Mouse (Mus musculus) ES-Bruce4 (cell line): ENCODE measurements around the gene Ppip5k2. TPM values are rescaled to one million over a fixed set of nuclear protein-coding genes. Genes with fewer than 3 reads are reported as not detected.

Experiments
- H3K27ac ChIP-seq: 2 replicates; pipeline ENCODE4 v1.5.1; 2012; ENCODE audit warnings: low read length, inconsistent platforms; ENCODE audit not compliant: insufficient read depth
- H3K27me3 ChIP-seq: 2 replicates; pipeline ENCODE4 v1.6.1; 2012; ENCODE audit warnings: mild to moderate bottlenecking, low read length, inconsistent platforms; ENCODE audit not compliant: control insufficient read depth, poor library complexity, insufficient read depth, severe bottlenecking
- H3K36me3 ChIP-seq: 2 replicates; pipeline ENCODE4 v1.6.1; 2012; ENCODE audit warnings: inconsistent platforms, mild to moderate bottlenecking, low read length, moderate library complexity; ENCODE audit not compliant: control insufficient read depth, poor library complexity, insufficient read depth, severe bottlenecking
- H3K4me1 ChIP-seq: one replicate; pipeline ENCODE4 v1.8.1; 2011; ENCODE audit warnings: low read length; ENCODE audit not compliant: control insufficient read depth, insufficient read depth
- H3K4me3 ChIP-seq: 2 replicates; pipeline ENCODE4 v1.5.1; 2011; ENCODE audit warnings: low read depth, mild to moderate bottlenecking, low read length
- H3K9ac ChIP-seq: 2 replicates; pipeline ENCODE4 v1.6.1; 2012; ENCODE audit warnings: low read depth, mild to moderate bottlenecking, inconsistent platforms; ENCODE audit not compliant: poor library complexity, severe bottlenecking
- H3K9me3 ChIP-seq: replicated peaks from 2 replicates; pipeline ENCODE4 v1.6.1; 2012; ENCODE audit warnings: mild to moderate bottlenecking, low read length, inconsistent platforms; ENCODE audit not compliant: control insufficient read depth, poor library complexity, insufficient read depth, severe bottlenecking
- CTCF ChIP-seq: IDR thresholded peaks from one replicate; pipeline ENCODE4 v1.8.1; 2011; ENCODE audit warnings: low read depth, low read length
- EP300 ChIP-seq: IDR thresholded peaks from 2 replicates; pipeline ENCODE4 v1.6.1; 2011; ENCODE audit warnings: low read depth, low read length; ENCODE audit not compliant: insufficient read depth
- POLR2A ChIP-seq: IDR thresholded peaks from one replicate; pipeline ENCODE4 v1.8.1; 2011; ENCODE audit warnings: low read length; ENCODE audit not compliant: insufficient read depth
- polyA plus RNA-seq: library from polyadenylated mRNA; stranded (reverse); fragments of >200 nt; gene quantifications from 2 replicates; pipeline ENCODE4 v1.2.4, GENCODE M21; 2011; ENCODE audit warnings: low read depth; ENCODE audit not compliant: missing spikeins, insufficient read depth, insufficient read length

Gene Ppip5k2
- polyA plus RNA-seq, 1 experiment, result 48.5 TPM

- Histone ChIP-seq H3K4me1 (no peaks in the 10 kb centered on the region), H3K27ac (no peak overlapping the region), H3K27me3 (no peaks in the 10 kb centered on the region), H3K9me3 (no peaks in the 10 kb centered on the region), H3K4me3 (no peak overlapping the region), H3K36me3 (peaks cover 13% of the 10 kb centered on the region), H3K9ac (no peak overlapping the region)
- TF ChIP-seq EP300, result no peak
- no peak for TF ChIP-seq POLR2A
- TF ChIP-seq CTCF, result peak; percentile 38
These were observed 43.5 kb downstream of the Ppip5k2 start for GRCm38 (mm10) chr1:97726730-97727129.

GRCm38 (mm10) chr1:97718440-97718839 is 51.8 kb downstream of the Ppip5k2 start:
- TF ChIP-seq POLR2A (no peak), EP300 (no peak), CTCF (no peak)
- peaks cover 21% of the 10 kb centered on the region for H3K36me3 ChIP-seq
- H3K4me3 ChIP-seq, result no peak overlapping the region

GRCm38 (mm10) chr1:97714334-97714868 is 55.8 kb downstream of the Ppip5k2 start:
- Histone ChIP-seq H3K27me3 (no peaks in the 10 kb centered on the region), H3K4me1 (no peaks in the 10 kb centered on the region), H3K36me3 (peaks cover 16% of the 10 kb centered on the region), H3K9ac (no peak overlapping the region), H3K4me3 (no peak overlapping the region), H3K9me3 (no peaks in the 10 kb centered on the region), H3K27ac (no peak overlapping the region)
- no peak for TF ChIP-seq POLR2A
- no peak for TF ChIP-seq EP300
- no peak for TF ChIP-seq CTCF

More at GRCm38 (mm10) chr1:97718440-97718839, 51.8 kb downstream of the Ppip5k2 start:
- H3K4me1 ChIP-seq, result no peaks in the 10 kb centered on the region
- H3K9me3 ChIP-seq, result no peaks in the 10 kb centered on the region
- H3K27ac ChIP-seq, result no peak overlapping the region
- H3K27me3 ChIP-seq, result no peaks in the 10 kb centered on the region
- H3K9ac ChIP-seq, result no peak overlapping the region

- TF ChIP-seq POLR2A (no peak), CTCF (no peak), EP300 (no peak)
- Histone ChIP-seq H3K36me3 (peaks cover 18% of the 10 kb centered on the region), H3K27ac (no peak overlapping the region), H3K27me3 (no peaks in the 10 kb centered on the region), H3K9me3 (no peaks in the 10 kb centered on the region), H3K9ac (no peak overlapping the region), H3K4me3 (no peak overlapping the region), H3K4me1 (no peaks in the 10 kb centered on the region)
These were observed 59.7 kb downstream of the Ppip5k2 start for GRCm38 (mm10) chr1:97710520-97710919.

GRCm38 (mm10) chr1:97705389-97705788 is 64.8 kb downstream of the Ppip5k2 start:
- peaks cover 9% of the 10 kb centered on the region for H3K36me3 ChIP-seq
- H3K9ac ChIP-seq, result no peak overlapping the region
- H3K9me3 ChIP-seq, result no peaks in the 10 kb centered on the region
- no peaks in the 10 kb centered on the region for H3K4me1 ChIP-seq
- no peak overlapping the region for H3K27ac ChIP-seq
- TF ChIP-seq POLR2A, result no peak
- no peaks in the 10 kb centered on the region for H3K27me3 ChIP-seq
- no peak overlapping the region for H3K4me3 ChIP-seq

GRCm38 (mm10) chr1:97704646-97705045 is 65.6 kb downstream of the Ppip5k2 start:
- TF ChIP-seq CTCF (no peak), POLR2A (no peak), EP300 (no peak)
- Histone ChIP-seq H3K27me3 (no peaks in the 10 kb centered on the region), H3K27ac (no peak overlapping the region), H3K4me1 (no peaks in the 10 kb centered on the region), H3K36me3 (peaks cover 9% of the 10 kb centered on the region), H3K4me3 (no peak overlapping the region), H3K9me3 (no peaks in the 10 kb centered on the region), H3K9ac (no peak overlapping the region)
